Mouse (Mus musculus) liver, postnatal 0 days (tissue): ENCODE data around the gene Gif. TPM values are rescaled to one million over a fixed set of nuclear protein-coding genes. Genes with fewer than 3 reads are reported as not detected.
A peak's percentile ranks its signal among the peaks of the same experiment; 100 is the strongest.

Experiments
- ATAC-seq: fragments of 200-750 bp; cut with Nextera tagmentation; 2 replicates; pipeline ENCODE4 v1.8.0; 2017; ENCODE audit warnings: mild to moderate bottlenecking, moderate library complexity
- DNase-seq: peaks from one replicate; pipeline ENCODE4 v3.0.0-alpha.2; 2016
- H3K27ac ChIP-seq: fragments of 300-500 bp; sonication (generic); 2 replicates; pipeline ENCODE4 v1.5.1; 2014; ENCODE audit warnings: antibody characterized with exemption, moderate library complexity, mild to moderate bottlenecking, low read depth
- H3K27me3 ChIP-seq: fragments of 300-500 bp; sonication (generic); 2 replicates; pipeline ENCODE4 v1.6.1; 2014; ENCODE audit warnings: low read length, control low read depth, mixed read lengths; ENCODE audit not compliant: insufficient read depth
- H3K36me3 ChIP-seq: fragments of 300-500 bp; sonication (generic); replicated peaks from 2 replicates; pipeline ENCODE4 v1.6.1; 2014; ENCODE audit warnings: mild to moderate bottlenecking, control low read depth, low read length, moderate library complexity, mixed read lengths; ENCODE audit not compliant: insufficient read depth
- H3K4me1 ChIP-seq: fragments of 300-500 bp; sonication (generic); 2 replicates; pipeline ENCODE4 v1.6.1; 2014; ENCODE audit warnings: antibody characterized with exemption, mild to moderate bottlenecking, control low read depth; ENCODE audit not compliant: insufficient read depth
- H3K4me2 ChIP-seq: fragments of 300-500 bp; sonication (generic); 2 replicates; pipeline ENCODE4 v1.6.1; 2014; ENCODE audit warnings: low read depth, mild to moderate bottlenecking, low read length, moderate library complexity, mixed read lengths
- H3K4me3 ChIP-seq: fragments of 300-500 bp; sonication (generic); 2 replicates; pipeline ENCODE4 v1.5.1; 2014; ENCODE audit warnings: low read depth, low read length
- H3K9ac ChIP-seq: fragments of 300-500 bp; sonication (generic); replicated peaks from 2 replicates; pipeline ENCODE4 v1.6.1; 2014; ENCODE audit warnings: mild to moderate bottlenecking, moderate library complexity
- H3K9me3 ChIP-seq: fragments of 300-500 bp; sonication (generic); 2 replicates; pipeline ENCODE4 v1.6.1; 2016; ENCODE audit warnings: mild to moderate bottlenecking, control low read depth, low read length, mixed read lengths
- CTCF ChIP-seq: sonication (generic); IDR thresholded peaks from 2 replicates; pipeline ENCODE4 v1.5.1; 2016; ENCODE audit warnings: antibody characterized with exemption, low read depth
- EP300 ChIP-seq: IDR thresholded peaks from 2 replicates; pipeline ENCODE4 v1.6.1; 2016; ENCODE audit warnings: antibody characterized with exemption, low read depth, mild to moderate bottlenecking
- WGBS: fragments of 180-500 bp; shearing (Covaris S2); extraction: QIAGEN DNeasy Blood & Tissue Kit; methylation state at CpG from one replicate; pipeline ENCODE4 v1.1.7; 2014; ENCODE audit not compliant: insufficient replicate concordance; 5-methylcytosine and 5-hydroxymethylcytosine counted together
- polyA plus RNA-seq: library from polyadenylated mRNA; unstranded; fragments of >200 nt; fragmentation: Nextera tagmentation; extraction: Ambion mirVana; gene quantifications from 2 replicates; pipeline ENCODE4 v1.2.1, GENCODE M21; 2015

Gene Gif
- polyA plus RNA-seq, 1 experiment from 2014 or later = not detected

DNA sequence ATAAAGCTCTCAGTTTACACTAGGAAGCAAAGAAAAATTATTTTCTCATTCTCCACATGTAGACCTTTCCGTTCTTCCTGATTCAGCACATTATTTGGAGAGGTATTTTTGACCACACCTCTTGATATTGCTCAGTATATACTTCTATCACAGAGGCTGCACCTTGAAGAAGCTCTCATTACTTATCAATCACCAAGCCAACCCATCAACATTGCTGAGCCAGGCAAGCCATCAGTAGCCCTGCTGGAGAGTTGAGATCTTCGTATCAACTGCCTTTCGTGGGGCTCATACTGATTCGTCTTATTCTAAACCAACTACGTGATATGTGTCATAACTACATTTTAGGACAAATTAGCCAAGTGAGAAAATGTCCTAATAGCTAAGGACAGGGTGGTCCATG, 20.1 kb upstream of the Gif start:
- Histone ChIP-seq H3K4me1 (peaks cover 3% of the 10 kb centered on the region; the same call in 1 of the 2 replicates), H3K4me2 (no peak overlapping the region), H3K36me3 (no peaks in the 10 kb centered on the region), H3K27ac (no peak overlapping the region), H3K4me3 (no peak overlapping the region), H3K9me3 (no peaks in the 10 kb centered on the region), H3K9ac (no peak overlapping the region), H3K27me3 (no peaks in the 10 kb centered on the region)
- 53% methylated on average over 5 of the region's 5 CpGs for WGBS
- no peak for TF ChIP-seq CTCF
- peak; percentile 85 for TF ChIP-seq EP300
- ATAC-seq (peak; percentile 59; the same call in 1 of the 2 replicates), DNase-seq (no peak)

GRCm38 (mm10) chr19:11730278-11730677, 17.1 kb upstream of the Gif start:
- H3K4me2 ChIP-seq = no peak overlapping the region
- DNase-seq = no peak
- no peak for ATAC-seq
- no peak overlapping the region for H3K27ac ChIP-seq
- no peaks in the 10 kb centered on the region for H3K9me3 ChIP-seq
- H3K27me3 ChIP-seq = no peaks in the 10 kb centered on the region
- 56% methylated on average over 1 of the region's 1 CpGs for WGBS
- no peak overlapping the region for H3K4me3 ChIP-seq
- no peak overlapping the region for H3K9ac ChIP-seq
- peaks cover 3% of the 10 kb centered on the region; the same call in 1 of the 2 replicates for H3K4me1 ChIP-seq
- TF ChIP-seq EP300 = no peak
- TF ChIP-seq CTCF = no peak
- no peaks in the 10 kb centered on the region for H3K36me3 ChIP-seq

GRCm38 (mm10) chr19:11736455-11736854, 10.9 kb upstream of the Gif start:
- Histone ChIP-seq H3K4me1 (no peaks in the 10 kb centered on the region), H3K4me3 (no peak overlapping the region), H3K9me3 (no peaks in the 10 kb centered on the region), H3K36me3 (no peaks in the 10 kb centered on the region), H3K4me2 (no peak overlapping the region), H3K27ac (no peak overlapping the region), H3K27me3 (no peaks in the 10 kb centered on the region), H3K9ac (no peak overlapping the region)
- WGBS = 31% methylated on average over 1 of the region's 1 CpGs
- TF ChIP-seq CTCF = no peak
- 0 out of 2 replicates have a peak, but pooled peaks have one; percentile 43 for TF ChIP-seq EP300
- DNase-seq (no peak), ATAC-seq (no peak)

DNA sequence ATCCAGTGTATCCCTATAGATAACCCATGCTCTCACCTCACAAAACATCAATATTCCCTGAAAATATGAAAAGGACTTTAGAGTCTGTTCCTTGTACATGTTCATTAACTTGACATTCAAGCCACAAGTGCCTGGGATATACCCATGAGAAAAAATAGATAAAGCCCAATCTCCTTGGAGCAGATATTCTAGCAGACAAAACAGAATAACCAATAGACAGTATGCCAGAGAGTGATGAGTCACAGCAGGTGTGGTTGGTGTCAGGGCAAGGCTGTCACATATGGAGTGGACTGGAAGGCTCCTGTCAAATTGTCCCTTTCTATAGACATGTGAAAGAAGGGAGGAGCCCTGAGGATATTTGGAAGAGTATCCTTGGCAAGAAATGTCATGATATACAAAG, 1.7 kb upstream of the Gif start:
- peak; percentile 41 for ATAC-seq
- H3K27ac ChIP-seq = no peak overlapping the region
- H3K36me3 ChIP-seq = no peaks in the 10 kb centered on the region
- H3K4me3 ChIP-seq = no peak overlapping the region
- TF ChIP-seq CTCF (no peak), EP300 (peak; percentile 58)
- H3K9ac ChIP-seq = no peak overlapping the region
- H3K4me2 ChIP-seq = no peak overlapping the region
- H3K27me3 ChIP-seq = no peaks in the 10 kb centered on the region
- H3K9me3 ChIP-seq = no peaks in the 10 kb centered on the region
- no peak for DNase-seq
- H3K4me1 ChIP-seq = no peaks in the 10 kb centered on the region

- H3K27me3 ChIP-seq = no peaks in the 10 kb centered on the region
- no peak overlapping the region for H3K4me3 ChIP-seq
- no peaks in the 10 kb centered on the region for H3K9me3 ChIP-seq
- no peaks in the 10 kb centered on the region for H3K36me3 ChIP-seq
- ATAC-seq = no peak
- H3K9ac ChIP-seq = no peak overlapping the region
- no peak for DNase-seq
- H3K4me2 ChIP-seq = no peak overlapping the region
- WGBS = 75% methylated on average over 3 of the region's 3 CpGs
- TF ChIP-seq EP300 (no peak), CTCF (peak; percentile 37; the same call in 1 of the 2 replicates)
- 0 out of 2 replicates have a peak, but pooled peaks cover 5% of the 10 kb centered on the region for H3K4me1 ChIP-seq
- H3K27ac ChIP-seq = no peak overlapping the region
Measured at GRCm38 (mm10) chr19:11765059-11765458, 17.7 kb downstream of the Gif start.

- Histone ChIP-seq H3K4me3 (no peak overlapping the region), H3K9ac (0 out of 2 replicates have a peak overlapping the region, but pooled peaks have one; percentile 9), H3K4me2 (no peak overlapping the region), H3K27me3 (no peaks in the 10 kb centered on the region), H3K27ac (peak overlapping the region; percentile 71), H3K4me1 (peaks cover 12% of the 10 kb centered on the region; the same call in 1 of the 2 replicates), H3K36me3 (no peaks in the 10 kb centered on the region), H3K9me3 (no peaks in the 10 kb centered on the region)
- TF ChIP-seq CTCF (no peak), EP300 (no peak)
- DNase-seq = no peak
- 35% methylated on average over 4 of the region's 4 CpGs for WGBS
- no peak for ATAC-seq
Measured at GRCm38 (mm10) chr19:11766413-11766812, 19.1 kb downstream of the Gif start.

DNA sequence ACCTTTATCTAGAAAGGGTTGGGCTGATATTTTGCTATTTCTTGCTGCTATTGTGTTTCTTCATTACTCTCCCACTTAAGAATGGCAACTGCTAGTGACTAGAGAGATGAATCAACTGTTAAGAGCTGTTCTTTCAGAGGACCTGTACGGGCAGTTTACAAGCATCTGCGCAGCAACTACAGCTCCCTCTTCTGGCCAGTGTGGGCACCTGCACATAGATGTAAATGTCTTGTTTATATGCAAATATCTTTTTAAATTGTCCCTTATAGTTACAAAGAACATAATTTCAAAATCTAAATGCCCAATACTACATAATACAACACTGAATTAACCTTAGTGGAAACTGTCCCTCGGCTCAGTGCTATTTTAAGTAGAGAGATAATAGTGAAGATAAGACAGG, 20.8 kb downstream of the Gif start:
- DNase-seq (no peak), ATAC-seq (no peak)
- H3K27ac ChIP-seq = no peak overlapping the region
- H3K9me3 ChIP-seq = no peaks in the 10 kb centered on the region
- WGBS = 6% methylated on average over 3 of the region's 3 CpGs
- H3K27me3 ChIP-seq = no peaks in the 10 kb centered on the region
- no peak overlapping the region for H3K9ac ChIP-seq
- 0 out of 2 replicates have a peak, but pooled peaks cover 3% of the 10 kb centered on the region for H3K36me3 ChIP-seq
- H3K4me3 ChIP-seq = no peak overlapping the region
- TF ChIP-seq EP300 (no peak), CTCF (peak; percentile 90)
- peaks cover 12% of the 10 kb centered on the region; the same call in 1 of the 2 replicates for H3K4me1 ChIP-seq
- H3K4me2 ChIP-seq = no peak overlapping the region
